Mouse (Mus musculus): ENCODE results near the gene Htra2.
A peak's percentile ranks its signal among the peaks of the same experiment; 100 is the strongest.

Gene Htra2

DNA sequence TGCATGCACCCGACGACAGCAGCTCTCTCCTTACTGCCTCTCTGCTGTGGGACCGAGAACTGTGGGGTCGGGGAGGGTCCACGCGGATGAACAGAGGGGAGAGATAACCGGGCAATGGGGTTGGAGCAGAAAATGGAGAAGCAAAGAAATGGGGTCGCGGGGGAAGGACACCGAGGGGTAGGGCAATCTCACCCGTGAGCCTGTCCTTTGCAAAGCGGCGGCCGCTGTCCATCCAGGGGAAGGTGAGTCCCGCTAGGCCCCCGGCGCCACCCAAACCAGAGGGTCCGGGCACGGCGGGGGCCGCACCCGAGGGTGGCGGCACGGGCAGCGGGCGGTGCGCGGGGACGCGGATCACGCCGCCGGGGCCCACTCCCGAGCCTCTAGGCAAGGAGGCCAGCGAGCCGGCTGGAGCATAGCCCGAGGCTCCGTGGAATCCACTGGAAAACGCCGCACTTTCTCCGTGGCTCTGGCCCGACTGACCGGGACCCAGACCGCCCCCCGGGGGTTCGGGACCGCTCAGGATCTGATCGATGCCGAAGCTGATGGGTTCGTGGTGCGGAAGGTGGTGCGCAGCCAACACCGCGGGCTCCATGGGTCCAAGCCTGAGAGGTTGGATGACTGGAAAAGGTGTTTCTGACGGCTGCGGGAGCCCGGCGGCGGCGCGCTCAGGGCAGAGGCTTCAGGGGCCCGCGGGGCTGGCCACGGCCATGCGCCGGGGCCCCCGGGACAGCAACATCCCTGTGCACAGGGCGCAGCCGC, 14.6 kb upstream of the Htra2 start:
- peak in 1 of 2 experiments; percentile 27 for DNase-seq

DNA sequence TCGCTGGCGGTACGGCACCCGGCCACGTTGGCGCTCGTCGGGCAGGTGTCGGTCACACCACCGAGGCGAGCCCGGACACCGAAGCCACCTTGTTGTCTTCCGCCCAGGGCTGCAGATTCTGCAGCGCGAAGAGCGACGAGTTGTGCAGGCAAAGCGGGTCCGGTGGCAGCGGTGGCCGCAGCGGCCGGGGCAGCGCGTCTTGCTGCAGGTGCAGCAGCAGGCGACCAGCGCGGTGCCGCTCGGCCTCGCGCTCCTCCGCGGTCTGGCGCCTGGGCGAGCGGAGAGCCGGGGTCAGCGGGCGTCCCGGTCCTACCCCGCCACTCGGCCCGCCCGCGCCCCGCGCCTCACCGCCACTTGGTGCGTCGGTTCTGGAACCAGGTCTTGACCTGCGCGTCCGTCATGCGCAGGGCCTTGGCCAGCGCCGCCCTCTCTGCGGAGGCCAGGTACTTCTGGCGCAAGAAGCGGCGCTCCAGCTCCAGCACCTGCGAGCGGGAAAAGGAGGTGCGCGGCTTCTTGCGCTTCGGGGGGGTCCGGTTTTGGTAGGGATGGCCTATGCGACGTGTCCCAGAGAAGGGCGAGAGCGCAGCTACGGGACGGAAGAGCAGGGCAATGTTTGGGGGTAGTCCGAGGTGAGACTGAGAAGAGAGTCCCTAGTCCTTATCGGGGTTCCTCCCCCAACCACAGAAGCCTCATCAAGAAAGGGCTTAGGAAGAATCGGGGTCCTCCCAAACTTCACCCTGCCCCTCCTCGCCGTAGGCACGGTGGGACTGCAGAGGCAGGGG, 13.8 kb upstream of the Htra2 start:
- DNase-seq = peak in 1 of 2 experiments; percentile 66

DNA sequence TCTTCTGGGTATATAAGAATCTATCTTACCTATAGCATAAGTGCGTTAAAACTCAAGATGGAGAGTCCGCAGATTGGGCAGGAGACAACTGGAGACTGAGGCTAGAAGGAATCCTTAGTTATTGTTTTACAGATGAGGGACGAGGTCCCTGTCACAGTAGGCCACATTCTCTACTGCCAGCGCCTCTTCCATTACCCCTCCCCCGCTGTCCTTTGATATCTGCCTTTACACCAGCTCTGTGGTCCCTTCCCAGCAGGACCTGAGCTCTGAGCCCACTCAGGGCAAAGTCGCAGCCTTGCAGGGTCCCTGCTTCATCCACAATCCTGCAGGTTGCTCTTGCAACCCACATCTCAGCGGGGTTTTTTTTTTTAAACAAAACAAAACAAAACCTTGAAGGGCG, 13.1 kb upstream of the Htra2 start:
- DNase-seq = peak in 1 of 2 experiments; percentile 28

DNA sequence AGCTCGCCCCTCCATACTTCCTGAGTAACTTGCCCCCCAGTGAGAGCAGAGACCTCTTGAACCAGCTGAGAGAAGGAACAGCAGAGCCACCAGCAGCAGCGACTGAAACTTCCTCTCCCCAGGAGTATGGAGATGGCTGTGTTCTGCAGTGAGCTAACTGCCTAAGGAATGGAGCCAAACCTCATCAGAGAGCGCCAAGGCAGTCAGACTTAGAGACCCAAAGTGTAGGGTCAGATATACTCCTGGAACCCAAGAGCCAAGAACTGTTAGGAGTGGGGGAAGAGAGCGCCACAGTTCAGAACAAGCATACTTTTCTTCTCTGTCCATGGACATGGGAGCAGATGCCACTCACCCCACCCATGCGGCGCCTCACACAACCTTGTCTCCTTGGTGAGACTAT, 11.4 kb upstream of the Htra2 start:
- DNase-seq = no peak

DNA sequence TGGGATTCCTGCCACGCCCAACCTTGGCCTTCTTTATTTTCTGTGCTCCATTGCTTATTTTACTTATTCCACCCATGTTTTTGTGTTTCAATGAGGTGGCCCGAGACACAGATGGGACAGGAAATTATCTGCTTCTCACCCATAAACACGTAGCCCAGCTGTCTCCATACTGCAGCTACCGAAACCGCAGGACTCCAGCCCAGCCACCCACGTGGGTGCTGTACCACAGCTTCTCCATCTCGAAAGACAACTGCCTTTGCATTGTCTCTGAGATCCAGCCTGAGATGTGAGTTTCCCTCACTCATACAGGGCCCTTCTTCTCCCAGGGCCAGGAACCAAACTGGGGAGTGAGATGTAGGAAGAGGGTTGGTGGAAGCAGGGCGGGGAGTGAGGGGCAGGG, 10.9 kb upstream of the Htra2 start:
- no peak for DNase-seq

DNA sequence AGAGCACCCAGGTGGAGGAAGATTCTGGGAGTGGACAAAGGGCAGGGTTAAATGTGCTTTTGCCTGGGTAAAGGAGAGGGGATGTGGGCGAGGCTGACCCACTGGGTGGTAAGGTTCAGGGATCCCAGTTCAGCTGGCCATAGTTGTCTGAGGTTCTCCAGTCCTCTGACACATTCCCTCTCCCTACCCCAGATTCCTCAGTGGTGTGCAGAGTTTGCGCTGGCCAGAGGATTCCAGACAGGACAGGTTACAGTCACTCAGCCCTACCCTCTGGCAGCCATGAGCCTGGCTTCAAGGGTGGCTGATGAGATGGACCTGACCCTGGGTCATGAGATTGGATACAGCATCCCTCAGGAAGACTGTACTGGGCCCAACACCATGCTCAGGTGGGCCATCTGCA, 3.7 kb upstream of the Htra2 start:
- DNase-seq = no peak

DNA sequence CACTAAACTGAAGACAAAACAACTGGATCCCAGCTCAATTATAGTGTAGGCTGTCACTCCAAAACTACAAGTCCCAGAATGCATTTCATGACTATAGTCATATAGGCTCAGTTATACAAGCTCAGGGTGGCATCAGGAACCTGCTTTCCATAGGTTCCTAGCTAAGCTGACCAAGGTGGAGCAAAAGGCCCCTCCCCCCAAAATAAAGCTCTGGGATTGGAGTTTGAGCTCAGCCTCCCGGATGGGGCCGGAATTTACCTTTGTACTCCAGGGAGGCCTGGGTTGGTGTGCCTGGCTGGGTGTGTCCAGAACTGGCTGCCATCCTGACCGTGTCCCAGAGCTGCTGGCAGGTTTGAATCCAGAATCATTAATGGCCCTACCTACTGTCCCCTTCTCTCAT, 2.7 kb upstream of the Htra2 start, which contains the start of gene Dqx1:
TSS of gene Dqx1 (plus strand) at position 55 of the 400 bp plus-strand sequence.
- peak; percentile 83 to 89 for DNase-seq

DNA sequence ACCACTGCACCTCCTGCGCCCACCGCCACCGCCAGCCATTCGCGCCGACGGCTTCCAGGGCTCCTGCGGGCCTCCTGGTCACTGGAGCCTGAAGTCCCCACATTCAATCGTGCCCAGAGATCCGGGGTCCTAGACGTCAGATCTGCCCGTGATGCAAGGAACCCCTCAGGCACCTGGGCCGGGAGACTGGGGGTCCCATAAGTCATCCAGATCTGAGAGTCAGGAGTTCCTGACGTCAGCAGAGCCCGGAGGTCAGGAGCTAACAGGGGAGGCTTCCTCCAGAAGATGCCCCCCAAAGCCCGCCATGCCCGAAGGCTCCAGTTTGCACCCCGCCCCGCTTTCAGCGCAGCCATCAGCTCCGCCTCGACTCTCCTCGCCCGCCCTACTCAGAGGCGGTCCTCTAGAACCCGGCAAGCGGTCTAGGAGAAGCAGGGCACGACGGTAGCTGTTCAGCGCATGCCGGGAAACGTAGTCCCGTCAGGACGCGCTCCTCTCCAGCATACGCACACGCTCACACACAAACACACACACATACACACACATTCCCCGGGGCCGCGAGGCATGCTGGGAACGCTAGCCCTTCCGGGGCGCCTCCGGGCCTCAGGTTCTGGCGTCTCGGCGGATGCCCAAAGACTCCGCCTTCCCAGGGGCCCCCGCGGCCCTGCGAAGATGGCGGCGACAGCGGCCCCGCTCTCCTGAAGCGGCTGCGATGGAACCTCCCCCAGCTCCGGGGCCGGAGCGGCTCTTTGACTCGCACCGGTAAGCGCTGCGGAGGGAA, 810 bp downstream of the Htra2 start, which contains the start of gene Aup1:
TSS of gene Aup1 (plus strand) at position 448 of the 778 bp plus-strand sequence.
- peak; percentile 98 for DNase-seq

DNA sequence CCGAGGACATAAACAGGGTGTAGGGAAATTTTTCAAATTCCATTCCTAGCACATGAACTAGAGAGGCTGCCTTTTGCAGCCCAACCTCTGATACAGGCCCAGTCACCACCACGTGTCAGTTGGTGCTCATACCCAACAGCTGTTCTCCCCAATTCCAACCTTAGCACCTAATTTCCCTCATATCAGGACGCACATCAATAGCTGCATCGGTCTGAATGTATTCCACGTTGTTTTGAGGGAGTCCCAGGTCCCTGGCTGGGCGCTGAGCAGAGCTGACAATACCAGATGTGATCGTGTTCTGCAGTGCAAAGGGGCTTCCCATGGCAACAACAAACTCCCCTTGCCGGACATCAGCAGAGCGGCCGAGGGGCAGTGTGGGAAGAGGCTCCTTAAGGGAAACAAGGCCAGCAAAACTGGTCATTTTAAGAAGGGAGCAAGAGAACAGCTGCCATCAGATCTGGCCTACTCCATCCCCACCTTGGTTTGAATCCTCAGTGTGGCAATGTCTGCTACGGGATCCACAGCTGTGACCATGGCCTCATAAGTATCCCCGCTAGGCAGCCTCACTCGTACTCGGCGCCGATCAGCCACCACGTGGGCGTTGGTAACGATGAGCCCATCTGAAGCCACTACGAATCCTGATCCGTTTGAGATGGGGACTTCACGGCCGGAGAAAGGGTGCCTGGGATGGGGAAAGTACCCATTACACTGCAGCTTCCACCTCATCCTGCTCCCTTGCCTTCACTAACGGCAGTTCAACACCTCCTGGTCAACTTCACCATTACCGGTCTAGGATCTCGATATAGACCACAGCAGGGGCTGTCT, 1.7 kb downstream of the Htra2 start:
- DNase-seq = peak in 1 of 2 experiments; percentile 42

DNA sequence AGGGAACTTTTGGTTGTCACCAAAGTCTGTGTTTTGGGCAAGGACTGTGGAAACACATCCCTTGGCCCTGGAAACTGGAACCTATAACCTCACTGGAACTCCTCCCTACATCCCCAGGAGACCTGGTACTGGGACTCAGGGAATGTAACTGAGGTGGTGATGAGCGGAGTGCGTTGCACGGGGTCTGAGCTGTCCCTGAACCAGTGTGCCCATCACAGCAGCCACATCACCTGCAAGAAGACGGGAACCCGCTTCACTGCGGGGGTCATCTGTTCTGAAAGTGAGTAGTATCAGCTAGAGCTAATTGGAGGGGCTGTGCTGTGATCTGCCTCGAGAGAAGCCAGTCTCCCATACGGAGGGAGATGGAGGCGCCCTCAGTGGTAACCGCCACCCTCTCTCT, 5.7 kb downstream of the Htra2 start:
- DNase-seq = no peak

DNA sequence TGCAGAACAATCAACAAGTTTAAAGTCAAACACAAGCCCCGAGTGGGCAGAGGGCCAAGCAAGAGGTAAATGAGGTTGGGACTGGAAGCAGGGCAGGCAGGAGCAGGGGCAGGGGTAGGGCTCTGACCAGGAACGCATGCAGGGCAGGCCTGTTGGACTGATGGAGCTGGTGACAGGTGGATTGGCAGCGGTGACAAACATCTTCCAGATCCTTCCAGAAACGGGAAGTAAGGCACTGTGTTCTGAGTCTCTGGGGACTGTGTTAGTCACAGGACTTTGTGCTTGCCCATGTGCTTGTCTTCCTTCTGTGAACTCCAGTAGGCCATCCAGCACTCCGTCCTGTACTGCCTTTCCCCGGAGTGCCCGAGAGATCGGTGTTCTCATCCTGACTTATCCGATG, 10.3 kb downstream of the Htra2 start:
- peak; percentile 14 to 42 for DNase-seq

DNA sequence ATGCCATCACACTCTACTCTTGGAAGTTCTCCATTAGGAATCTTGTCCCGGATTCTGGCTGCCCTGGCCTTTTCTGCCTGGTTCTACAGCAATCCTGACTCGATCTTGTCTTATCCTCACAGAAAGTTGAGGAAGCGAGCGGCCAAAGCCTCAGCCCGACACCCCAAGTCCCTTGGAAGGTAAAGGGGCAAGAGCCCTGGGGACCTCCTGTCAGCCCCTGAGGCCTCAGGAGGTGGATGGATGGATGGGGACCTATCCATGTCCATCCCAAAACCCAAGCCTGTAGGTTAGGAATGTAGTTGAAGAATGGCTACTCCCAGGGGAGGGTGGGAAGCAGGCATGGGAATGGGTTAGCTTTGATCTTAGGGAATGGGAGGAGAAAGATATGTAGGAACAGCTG, 11.1 kb downstream of the Htra2 start:
- DNase-seq = no peak

DNA sequence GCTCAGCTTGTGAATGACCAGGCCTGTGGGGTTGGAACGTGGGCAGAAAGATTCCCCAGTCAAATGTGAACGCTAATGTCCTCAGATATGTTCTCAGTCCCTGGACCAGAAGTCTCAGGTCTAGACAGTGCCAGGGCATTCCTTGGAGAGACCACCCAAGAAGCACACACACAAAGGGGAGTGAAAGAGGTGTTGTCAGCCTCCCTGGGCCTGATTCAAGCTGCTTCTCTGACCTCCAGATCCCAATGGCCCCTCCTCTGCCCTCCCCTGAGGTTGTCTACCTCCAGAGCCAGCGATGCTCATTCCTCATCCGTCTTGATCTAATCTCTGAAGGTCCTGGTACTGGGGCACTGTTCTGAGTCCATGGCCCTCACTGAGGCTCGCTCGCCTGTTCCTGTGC, 11.5 kb downstream of the Htra2 start:
- DNase-seq = no peak

DNA sequence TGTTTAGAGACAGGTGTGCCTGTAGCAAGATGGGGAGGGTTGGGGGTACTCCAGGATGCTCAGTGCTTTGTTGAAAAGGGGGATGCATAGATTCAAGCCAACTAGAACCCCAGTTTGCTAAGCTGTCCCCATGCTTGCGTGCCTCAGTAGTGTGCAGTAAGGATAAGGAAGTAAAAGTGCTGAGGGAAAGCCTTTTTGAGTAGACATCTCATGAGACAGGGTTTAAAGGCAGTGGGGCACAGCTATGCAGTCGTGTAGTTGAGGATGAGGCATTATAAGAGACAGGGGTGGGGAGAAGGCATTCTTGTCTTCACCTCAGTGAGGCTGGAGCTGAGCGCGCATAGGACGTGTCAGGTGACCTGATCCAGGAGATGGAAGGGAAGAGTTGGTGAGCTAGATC, 14.5 kb downstream of the Htra2 start:
- no peak for DNase-seq

DNA sequence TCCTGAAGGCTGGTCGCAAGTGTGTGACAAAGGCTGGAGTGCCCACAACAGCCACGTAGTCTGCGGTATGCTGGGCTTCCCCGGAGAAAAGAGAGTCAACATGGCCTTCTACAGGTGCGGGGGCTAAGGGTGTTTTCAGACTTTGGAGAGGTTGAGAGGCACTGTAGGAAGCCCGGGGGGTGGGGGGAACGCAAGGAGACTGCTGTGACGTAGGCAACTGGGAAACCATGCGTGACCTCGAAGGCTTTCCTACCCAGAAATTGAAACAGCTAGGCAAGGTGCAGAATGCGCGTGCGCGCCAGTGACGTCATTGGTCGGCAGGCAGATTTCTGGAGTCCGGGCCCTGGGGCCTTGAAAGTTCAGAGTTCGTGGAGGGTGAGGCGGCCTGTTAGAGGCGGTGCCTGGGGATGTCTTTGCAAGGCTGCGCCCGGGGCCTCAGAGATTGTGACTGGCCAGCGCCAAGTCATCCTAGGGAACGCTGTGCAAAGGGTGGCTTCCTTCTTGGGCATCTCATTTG, 16.5 kb downstream of the Htra2 start:
- DNase-seq = peak; percentile 95 to 98

DNA sequence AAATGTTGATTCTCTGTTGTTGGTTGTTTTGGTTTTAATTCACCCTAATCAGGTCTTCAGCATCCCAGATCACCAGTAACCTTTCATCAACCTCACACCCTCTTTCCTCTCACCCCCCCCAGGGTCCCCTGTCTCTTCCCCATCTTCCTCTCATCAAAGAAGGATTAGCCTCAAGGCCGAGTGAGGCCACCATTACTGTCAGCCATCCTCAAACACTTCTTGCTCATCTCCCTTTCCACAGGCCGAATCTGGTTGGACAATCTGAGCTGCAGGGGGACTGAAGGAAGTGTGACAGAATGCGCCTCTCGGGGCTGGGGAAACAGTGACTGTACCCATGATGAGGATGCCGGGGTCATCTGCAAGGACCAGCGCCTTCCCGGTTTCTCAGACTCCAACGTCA, 17.9 kb downstream of the Htra2 start:
- no peak for DNase-seq

DNA sequence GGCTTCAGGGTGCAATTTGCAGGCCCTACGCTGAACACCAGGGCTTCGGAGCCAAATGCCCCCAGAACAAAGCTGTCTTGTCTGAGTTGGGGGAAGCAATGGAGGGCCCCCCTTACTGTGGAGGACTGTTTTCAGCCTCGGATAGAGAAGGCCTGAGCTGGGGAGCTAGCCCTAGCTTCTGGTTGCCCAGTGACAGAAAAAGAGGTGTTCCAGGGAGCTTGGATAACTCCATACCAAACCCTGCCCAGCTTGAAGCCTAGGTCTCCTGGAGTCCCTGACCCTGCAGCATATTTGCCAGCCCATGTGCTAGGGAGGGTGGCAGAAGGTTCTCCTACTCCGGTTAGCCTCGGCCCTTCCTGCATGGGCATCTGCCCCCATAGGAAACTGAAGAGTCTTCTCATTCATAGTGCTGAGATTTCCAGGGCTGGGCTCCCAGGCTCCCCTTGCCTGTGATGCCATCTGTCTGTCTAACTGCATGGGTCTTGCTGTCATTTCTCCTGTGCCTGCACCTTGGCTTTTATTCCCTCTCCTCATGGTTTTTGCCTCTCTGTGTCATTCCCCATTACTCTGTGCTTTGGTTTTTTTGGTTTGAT, 20.5 kb downstream of the Htra2 start:
- DNase-seq = no peak

DNA sequence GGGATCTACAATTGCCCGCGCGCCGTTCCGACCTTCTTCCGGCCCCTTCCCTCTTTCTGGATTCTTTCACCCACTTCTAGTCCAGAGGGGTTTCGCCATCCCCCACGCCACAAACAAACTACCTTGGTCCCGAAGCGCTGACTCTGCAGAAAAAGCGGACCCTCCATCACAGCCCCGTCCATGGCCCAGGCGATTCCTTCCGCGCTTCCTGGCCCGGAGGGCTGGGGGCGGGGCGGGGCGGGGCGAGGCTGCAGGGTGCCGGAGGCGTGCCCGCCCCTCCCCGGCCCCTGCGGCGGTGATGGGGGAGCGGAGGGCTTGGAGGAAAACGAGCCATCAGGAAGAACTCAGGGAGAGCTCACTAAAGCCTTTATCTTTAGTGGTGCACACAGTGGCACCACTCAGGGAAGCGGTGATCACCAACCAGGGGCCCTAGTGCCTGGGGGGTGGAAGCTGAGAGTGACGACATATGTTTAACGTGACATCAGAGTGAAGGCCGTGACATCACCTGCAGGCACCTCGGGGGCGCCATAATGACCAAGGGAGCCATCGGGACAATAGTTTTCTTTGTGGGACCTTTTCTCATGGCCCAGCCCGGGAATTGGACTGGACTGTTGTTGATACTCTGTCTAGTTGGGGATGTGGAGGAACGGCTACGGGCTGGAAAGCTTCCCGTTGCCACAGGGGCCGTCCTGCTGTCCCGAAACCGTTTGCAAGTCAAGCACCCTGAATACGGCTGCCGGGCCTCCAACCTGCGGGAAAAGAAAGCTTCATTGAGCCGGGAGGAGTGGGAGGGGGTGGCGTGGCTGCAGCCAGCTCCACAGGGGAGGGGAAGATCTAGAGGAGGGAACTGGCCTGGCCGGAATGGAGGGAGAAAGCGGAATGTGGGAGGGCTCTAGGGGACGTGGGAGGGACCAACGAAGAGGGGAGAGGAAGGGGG, 21.6 kb downstream of the Htra2 start, which contains the start of the genes Dok1 and Loxl3:
TSS of gene Dok1 (minus strand) at position 223 of the 937 bp plus-strand sequence.
TSS of gene Loxl3 (plus strand) at position 925 of the 937 bp plus-strand sequence.
- DNase-seq = peak; percentile 71 to 79

DNA sequence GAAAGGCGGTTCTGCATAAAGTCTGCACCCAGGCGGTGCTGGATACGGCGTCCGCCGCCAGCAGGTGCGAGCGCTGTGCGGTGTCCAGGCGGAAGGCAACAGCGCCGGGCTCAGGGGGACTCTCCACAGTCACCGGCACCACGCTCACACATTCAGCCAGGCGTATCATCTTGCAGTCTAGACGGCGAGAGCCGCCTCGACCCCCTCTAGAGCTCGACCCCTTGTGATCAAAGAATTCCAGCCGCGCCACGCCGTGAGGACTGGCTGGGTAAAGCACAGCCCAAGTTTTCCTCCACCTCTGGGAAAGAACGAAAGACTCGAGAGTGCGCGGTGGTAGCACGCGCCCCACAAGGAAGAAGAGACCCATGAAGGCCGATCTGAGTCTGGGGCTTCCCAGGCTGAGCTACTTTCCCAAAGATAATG, 22.3 kb downstream of the Htra2 start:
- DNase-seq = peak; percentile 20 to 61

DNA sequence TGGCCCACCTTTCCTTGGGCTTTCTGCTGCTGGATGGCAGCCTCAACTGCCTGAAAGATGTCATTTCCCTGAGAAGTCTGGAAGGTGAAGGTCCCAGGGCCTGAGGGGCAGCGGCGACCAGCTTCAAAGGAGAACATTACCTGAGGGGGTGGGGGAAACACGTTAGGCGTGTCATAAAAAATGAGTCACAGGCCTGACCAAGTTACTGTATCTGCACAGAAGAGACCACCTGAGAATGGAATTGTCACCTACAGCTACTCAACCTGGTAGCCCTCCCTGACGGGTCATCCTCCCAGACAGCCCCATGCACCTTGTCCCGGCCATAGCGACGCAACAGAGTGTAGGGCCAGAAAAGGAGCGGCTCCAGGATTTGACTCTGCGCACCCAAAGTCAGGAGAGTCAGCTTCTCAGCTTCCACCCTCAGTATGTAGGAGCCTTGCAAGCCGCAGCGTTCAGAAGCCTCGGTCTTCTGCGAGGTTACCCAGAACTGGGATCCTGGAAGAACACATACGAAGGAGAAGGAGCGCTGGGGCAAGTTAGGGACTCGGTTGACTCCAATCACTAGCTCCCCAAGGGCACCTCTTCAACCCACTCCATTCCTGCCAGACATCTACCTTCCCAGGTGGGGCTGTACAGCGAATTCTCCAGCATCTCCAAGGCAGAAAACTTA, 23.0 kb downstream of the Htra2 start:
- no peak for DNase-seq

Measured in kidney, postnatal 36 days (tissue).